Mouse (Mus musculus): Measurements from ENCODE around the gene M6pr.

Gene M6pr

DNA sequence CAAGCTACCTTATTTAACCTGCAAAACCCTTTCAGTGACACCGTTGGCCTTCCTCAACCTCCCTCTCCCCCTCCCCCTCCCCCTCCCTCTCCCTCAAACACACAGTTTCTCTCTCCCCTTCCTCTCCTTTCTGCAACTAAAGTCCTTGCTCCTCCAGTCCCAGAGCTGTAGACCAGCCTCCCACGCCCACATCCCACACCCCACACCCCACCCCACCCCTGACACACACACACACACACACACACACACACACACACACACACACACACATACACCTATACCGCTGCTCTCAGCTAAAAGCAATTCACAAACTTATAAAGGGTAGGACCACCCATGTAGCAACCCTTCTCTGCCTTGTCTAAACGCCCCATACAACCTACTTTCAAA is 10.3 kb upstream of the M6pr start:
- no peak for DNase-seq (ENCODE audit: low spot score)

DNA sequence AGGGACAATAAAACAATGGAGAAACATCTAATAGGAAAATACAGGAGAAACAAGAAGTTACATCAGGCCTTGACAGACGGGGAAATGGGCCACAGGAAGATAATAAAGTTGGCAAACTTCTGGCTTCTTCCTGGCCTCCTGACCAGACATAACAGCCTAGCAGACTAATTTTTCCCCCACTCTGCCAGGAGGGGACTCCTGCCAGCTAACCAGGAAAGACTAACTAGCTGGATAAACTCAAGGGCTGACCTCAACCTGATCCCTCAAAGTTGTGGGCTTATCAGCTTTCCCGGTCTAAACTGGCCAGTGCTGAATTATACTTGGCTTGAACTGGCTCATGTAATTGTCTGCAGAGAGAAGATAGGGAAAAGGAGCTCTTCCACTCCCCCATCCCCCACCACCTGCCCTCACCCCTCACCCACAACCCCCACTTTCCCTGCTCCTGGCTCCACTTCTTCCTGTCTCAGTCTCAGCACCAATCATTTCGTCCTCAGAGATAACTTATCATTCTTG is 8.8 kb upstream of the M6pr start:
- DNase-seq (ENCODE audit: low spot score): no peak

DNA sequence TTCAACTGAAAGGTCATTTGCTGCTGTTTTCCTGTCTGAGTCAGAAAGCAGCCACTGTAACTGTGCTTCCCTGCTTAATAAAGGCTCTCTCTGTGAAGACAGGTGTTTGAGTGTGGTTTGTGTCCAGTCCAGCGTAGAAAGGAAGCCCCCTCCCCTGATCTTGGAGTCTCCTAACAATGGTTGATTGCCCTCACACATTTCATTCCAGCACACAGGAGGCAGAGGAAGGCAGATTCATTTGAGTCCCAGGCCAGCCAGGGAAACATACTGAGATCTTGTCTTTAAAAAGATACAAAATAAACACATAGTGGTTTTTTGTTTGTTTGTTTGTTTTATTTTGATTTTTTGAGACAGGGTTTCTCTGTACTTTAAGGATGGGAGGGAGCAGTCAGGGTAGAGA is 6.4 kb upstream of the M6pr start:
- no peak for DNase-seq (ENCODE audit: low spot score)

DNA sequence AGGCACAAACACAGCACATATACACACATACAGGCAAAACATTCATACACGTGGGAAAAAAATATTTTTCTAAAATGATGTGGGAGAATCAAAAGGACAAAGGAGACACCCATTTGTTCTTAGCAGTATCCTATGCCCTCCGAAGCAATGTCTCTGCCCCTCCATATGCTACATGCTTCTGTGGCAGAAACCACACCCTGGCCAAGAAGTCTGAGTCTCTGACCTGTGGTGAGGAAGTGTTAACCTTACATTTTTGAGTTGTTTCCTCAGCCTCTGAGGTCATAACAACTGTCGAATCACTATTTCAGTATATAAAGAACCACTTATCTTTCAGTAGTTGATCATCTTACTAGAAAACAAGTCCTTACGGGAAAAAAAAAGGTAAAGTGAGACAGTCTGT is 5.9 kb upstream of the M6pr start:
- DNase-seq (ENCODE audit: low spot score): no peak

DNA sequence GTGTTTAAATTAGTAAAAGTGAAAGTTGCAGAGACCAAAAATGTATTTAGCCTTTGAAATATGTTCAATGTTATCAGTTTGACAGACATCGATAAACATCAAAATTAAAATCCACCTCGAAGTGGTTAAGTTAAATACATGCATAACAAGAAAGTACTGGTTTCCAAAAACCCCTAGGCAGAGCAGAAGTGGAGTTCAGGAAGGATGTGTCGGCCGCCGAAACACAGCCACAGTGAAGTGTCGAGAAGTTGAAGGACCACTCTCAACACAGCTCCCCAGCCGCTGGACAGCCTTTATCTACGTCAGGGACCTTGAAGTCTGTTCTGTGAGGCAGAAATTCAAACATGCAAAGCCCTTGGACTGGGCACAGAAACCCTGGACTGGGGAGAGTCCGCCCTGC is 5.0 kb upstream of the M6pr start:
- peak; percentile 36 for DNase-seq (ENCODE audit: low spot score)

DNA sequence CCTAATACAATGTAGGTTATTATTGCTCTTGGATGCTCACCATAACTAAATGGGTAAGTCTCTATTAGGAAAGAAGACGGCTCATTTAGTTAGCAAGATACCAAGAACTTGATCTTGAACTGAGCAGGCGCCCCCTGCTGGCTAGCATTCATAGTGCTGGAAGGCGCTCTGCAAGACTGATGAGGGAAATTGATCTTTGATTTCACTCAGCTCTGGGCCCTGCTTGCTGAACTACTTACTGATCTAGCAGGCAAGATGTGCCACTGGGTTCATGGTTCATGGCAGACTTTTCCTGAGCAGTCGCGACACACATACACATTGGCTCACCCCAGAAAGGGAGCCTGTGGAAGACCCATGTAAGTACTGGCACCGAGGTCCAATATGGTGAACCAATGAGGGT is 4.2 kb upstream of the M6pr start:
- peak; percentile 76 for DNase-seq (ENCODE audit: low spot score)

DNA sequence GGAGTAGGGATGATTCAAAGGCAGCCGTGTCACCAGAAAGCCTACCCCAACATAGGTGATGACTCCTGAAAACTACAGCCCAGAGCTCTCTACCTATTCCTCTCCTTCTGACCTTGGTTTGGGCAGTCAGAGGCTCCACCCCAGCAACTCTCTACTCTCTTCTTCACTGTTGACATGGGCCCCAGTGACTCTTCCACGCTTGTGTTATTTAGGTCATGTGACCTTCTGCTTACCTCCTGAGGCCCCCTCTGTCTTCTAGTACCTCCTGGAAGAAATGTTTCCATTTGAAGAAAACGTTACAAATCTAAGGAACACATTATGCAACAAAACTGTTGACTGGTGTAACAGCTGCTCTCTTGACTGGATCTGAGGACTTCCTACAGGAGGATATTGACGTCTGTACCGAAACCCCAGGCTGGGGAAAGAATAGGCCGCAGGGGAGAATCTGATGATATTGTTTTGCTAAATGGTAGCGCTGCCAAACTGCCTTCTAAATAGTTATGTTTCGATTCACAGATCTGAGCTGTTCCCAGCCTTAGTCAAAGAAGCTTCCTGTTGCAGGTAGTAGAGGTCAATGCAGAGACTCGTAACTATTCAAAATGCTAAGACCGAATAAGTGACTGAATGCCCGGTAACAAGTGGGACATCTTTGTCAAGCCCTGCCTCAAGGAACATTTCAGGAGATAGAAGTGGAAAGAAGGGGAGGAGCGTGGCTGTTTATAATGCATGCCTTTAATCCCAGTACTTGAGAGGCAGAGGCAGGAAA is 3.5 kb upstream of the M6pr start:
- DNase-seq (ENCODE audit: low spot score): no peak

DNA sequence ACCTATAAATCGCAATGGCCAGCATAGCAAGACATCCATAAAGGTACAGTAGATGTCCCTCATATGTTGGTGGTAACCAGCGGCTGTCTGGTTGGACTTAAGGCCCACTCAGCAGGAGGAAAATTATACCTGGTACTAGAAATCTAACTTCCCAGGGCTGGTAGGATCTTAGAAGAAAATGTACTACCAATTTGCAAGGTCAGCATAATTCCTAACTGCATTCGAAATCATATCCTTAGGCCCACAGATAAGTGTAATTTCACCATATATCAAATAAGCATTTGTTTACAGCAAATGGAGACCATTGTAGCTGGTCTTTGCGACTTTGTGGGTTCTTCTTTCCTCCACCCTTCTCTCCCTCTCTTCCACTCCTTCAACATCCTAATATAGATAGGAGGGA is 1.8 kb upstream of the M6pr start:
- no peak for DNase-seq (ENCODE audit: low spot score)

DNA sequence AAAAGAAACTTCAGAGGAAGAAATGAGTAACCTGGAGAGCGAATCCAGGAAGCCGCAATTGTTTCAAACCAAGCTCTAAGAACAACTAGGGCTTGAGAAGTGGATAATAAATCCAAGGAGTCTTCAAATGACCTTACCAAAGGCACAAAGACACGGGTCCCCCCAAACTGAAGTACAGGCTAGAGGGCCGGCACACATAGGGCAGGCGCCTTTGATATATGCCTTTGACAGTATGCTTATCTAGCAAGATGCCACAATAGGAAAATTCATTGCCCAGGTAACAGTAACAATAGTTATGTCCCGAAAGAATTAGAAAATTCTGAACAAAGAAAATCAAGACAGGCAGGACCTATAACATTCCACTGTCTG is 400 bp upstream of the M6pr start:
- no peak for DNase-seq (ENCODE audit: low spot score)

DNA sequence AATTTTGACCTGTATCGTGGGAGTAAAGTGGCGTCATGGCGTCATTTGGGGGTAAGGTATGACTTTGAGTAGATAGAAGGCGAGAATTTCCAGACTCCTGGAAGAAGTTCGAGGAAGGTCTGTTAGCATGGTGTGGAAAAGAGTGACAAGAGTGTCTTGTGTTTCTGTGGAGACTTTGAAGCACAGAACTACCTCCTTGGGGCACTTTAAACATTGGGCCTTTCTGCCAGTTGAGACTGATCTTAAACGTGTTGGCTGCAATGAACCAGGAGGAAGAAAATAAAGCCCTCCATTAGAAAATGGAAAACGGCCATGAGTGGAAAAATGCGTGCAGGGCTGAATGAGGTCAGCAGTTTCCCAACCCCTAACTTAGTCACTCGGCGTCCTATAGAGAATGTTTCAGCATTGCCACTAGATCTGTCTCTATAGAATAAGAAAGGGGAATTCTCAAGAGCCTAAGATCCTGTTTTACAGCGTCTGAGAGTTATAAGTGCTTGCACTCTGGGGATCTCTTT is 983 bp downstream of the M6pr start:
- DNase-seq (ENCODE audit: low spot score): no peak

DNA sequence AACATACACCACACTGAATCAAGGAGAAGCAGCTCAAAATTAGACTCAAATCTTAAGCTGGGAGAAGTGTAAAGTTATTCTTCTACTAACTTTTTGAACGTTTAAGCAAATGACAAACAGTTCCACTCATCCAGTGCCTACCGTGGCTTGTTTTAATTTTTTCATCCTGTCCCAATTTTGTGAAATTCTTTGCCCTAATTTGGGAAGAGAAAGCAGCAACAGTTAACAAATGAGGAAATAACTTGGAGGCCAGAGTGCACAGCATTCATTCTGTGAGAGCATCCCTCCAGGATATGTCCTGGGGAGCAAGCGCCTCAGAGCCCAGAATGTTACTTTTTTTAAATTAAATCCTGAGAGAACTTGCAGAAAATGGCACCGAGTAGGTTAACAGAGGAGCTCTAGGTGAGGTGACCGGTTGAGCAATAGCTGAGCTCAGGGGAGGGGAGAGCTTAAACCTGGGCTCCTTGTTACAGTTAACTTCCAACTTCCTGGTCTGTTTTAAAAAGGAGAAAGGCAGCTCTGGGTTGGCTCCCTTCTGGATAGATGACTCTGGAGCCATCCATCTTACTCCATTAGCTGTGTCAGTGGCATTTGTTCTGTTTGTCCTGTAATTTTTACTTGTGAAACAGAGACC is 1.8 kb downstream of the M6pr start:
- no peak for DNase-seq (ENCODE audit: low spot score)

DNA sequence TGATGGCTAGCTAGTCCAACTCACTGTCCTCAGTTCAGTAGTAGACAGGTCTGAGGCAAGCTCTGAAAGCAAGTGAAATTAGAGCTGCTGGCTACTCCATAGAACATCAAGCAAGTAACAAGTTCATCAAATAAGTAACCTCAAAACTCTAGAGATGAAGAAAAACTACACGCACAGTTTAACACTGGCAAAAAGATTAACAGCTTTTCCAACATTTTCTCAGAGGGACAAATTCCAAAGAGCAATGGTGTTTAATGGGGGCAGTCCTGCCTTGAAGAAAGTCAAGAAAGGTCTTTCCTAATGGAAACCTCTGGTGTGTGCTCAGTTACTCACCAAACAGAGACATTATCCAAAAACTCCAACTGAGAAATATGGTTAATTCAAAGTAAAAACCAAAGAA is 10.2 kb downstream of the M6pr start:
- no peak for DNase-seq (ENCODE audit: low spot score)

DNA sequence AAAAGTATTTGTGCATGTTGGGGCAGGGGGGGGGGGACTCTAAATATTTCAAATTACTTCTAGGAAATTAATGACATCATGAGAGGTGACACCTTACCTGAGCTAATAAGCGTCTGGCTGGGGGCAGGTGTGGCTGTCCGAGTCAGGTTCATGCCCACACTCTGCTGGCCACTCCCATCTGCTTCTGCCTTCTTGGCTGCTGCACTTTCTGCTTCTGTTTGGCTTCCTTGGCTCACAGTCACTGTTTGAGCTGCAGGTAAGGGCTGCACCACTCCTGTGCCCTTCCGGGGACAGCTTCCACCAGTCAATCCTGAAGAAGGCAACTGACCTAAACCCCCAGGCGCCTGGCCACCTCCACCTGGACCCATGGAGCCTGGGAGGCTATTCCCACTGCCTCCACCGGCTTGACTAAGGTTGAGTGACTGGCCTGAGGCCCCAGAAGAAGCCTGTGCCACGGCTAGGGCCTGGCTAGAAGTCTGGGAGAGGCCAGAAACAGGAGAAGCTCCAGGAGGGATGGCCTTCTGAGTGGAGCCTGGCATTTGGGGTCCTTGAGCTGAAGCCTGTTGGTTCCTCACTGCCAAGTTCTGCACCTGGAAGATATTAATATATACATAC is 16.9 kb downstream of the M6pr start:
- no peak for DNase-seq (ENCODE audit: low spot score)

DNA sequence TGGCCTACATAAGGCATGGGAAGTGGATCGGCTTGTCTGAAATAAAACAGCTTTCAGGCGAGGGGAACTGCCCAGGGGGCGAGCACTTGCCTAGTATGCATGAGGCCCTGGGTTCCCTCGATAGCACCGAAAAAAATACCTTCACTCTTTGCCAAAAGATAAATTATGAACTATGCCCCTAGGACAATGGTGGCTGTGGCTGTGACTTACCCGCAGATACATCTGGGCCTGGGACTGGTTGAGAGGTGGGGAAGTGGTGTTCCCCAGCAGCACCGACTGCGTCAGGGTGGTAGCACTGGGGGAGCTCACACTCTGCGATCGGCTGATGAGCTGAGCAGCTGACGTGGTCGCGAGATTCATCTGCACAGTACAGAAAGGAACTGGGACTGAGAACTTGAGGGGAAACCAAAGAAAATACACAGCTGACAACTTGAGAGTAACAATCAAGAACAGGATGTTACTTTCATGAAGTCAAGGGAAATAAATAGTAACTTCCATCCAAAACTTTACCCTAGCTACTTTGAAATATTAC is 24.6 kb downstream of the M6pr start:
- DNase-seq (ENCODE audit: low spot score): no peak

DNA sequence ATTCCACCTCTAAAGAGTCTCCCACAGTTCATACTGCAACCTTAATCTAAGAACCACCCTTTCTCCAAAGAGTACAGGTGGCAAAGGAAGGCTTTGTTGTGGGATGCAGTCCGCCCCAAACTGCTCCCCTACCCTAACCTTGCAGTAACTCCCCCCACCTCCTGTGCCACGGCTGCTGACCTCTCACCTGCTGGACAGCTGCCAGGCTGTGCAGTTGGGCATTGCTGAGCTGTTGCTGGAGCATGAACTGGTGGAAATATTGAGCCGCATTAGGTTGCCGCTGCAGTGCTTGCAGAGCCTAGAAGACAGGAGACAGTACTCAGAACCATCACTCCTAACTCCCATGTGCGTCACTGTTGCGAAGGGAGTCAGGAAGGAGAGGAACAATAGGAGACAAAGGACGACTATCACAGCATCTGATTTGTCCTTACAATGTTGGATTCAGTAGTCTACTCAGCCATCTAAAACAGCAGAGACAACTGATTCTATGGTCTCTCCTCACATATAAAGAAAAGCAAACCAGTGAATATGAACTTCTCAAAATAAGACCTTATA is 26.3 kb downstream of the M6pr start:
- DNase-seq (ENCODE audit: low spot score): no peak

DNA sequence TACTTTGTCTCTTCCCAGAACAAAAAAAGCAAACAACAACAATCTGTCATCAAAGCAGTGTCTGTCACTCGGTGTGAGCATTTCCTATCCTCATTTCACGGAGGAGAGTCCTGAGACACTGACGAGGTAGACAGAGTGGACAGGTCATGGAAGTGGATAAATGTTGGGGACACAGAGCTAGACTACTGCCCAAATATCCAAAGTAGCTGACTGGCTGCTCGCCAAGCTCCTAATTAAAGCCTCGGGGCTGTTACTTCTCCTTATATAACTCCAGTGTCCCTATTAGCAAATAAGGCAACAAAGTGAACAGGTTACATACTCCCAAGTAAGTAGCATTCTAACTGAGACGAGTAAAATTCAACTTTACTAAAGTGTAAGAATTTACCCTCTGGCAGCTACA is 29.0 kb downstream of the M6pr start:
- no peak for DNase-seq (ENCODE audit: low spot score)

DNA sequence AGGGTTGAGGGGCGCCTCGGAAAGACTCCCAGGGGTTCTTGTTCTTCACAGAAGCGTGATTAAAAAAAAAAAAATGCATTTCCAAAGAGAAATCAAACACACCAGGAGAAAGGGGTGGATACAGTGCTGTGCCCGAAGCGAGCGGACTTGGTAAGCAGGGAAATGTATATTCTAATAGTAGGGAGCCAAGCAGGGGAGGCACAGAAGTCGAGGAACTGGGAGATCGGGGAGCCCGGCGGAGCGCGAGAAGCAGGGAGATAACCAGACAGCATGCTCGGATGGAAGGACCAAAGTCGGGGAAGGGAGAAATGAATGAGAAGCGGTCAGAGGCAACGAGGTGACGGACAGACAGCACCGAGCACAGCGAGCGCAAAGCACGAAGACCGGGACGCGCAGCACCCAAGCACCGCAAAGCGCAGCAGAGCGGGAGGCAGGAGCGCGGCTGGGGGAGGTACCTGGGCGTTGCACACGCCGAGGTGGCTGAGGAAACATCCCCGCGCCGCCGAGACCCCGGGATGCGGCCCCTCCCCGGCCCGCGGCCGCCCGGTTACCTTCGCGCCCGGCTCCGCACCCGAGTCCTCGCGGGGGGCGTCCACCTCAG is 30.6 kb downstream of the M6pr start:
- peak; percentile 70 for DNase-seq (ENCODE audit: low spot score)

DNA sequence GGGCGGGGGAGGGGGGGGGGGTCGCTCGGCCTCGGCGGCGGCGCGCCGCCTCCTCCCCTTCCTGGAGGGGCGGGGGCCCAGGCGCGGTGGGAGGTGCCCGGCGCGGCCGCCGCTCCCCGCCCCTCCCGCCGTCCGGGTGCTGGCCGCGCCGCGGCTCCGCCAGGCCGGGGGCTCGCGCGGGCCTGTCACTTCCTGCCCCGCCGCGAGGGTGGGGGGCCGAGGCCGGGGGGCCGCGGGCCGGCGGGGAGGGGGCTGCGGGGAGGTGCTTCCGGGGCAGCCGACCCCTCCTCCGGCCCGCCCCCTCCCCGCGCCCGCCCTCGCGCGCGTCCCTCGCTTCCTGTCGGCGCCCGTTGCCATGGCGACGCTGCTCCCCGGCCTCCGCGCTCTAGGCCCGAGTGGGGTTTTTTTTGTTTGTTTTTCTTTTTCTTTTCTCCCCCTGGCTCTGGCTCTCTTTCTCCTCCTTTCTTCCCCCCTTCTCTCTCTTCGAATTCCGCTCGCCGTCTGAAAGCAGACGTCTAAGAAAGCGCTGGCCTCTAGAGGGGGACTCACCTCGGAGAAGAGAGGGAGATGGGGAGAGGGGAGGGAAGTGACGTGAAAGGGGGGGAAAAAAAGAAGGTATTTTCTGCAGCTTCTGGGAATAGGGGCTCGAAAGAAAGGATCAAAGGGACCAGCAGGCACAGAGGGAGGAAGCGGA is 31.3 kb downstream of the M6pr start:
- peak; percentile 88 for DNase-seq (ENCODE audit: low spot score)

DNA sequence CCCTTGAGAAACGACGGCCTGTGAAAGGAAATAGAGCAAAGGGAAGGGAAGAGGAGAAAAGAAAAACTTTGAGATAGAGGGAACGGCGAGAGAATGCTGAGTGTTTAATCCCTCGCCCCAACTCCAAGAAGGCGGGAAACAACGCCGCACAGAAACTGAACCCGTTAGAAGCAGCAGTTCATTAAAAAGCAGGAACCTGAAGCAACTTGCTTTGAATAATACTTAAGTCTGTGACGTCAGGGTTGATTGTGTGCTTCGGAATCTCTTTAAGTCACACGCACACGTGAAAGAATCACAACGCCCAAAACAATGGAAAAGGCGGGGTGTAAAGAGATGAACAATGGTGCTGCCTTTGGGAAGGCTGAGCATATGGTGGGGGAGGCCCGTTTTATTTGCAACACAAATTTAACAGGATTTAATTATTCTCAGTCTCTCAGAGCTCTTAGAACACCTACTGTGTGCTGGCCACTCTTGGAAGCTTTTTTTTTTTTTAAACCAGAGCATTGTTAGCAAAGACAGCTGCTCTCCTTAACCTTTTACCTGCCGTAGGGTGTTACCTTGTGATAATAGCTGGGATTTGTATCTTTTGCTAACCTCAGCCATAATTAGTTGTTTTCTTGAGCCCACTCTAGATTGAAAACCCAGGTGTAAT is 32.0 kb downstream of the M6pr start, which contains the start of gene Phc1:
Phc1 (minus strand) TSS at position 213 of the 652 bp plus-strand sequence.
- no peak for DNase-seq (ENCODE audit: low spot score)

DNA sequence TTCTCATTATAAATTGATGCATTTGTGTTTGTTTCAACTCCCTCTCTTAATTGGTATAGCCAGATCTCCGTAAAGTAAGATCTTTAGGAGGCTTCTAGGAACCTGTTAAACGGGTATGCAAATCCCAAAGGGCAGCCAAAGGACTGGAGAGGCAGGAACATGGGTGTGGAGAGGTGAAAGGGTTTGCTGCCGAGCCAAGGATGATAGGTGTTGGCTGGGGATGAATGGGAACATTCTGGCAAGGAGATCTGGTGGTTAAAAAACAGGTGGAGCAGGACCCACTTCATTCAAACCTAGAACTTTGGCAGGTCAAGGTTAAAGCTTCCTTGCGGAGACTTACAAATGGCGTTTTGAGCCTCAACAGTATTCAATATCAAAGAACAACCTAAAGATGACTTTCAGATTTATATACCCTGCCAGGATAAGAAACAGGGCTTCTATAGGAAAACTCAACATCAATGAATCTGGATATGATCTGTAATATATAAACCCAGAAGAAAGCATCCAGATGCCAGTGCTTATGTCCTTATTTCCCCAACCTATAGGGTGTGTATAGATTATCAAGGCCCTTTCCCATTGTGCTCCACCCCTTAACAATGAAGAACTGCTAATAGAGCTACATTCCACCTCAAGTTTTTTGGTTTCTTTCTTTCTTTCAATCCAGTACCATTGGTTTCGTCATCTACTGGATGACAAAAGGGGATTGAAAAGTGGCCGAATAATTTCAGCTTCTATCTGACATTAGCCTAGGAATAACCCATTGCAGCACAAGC is 32.7 kb downstream of the M6pr start:
- DNase-seq (ENCODE audit: low spot score): no peak

Data from ovary, postnatal 36 days (tissue).